Mouse (Mus musculus) thymus, adult 2 months (tissue): Measurements from ENCODE around the gene Syce1l. TPM values are rescaled to one million over a fixed set of nuclear protein-coding genes. Genes with fewer than 3 reads are reported as not detected.

Experiments used
- DNase-seq: peaks from one replicate; pipeline ENCODE4 v3.0.0; 2021
- H3K27ac ChIP-seq: fragments of 200-500 bp; 2 replicates; pipeline ENCODE4 v1.5.1; 2012; ENCODE audit warnings: low read length, control low read depth; ENCODE audit not compliant: control insufficient read depth, insufficient read depth
- H3K27me3 ChIP-seq: fragments of 200-500 bp; 2 replicates; pipeline ENCODE4 v1.6.1; 2012; ENCODE audit warnings: mild to moderate bottlenecking, low read length, moderate library complexity, mixed read lengths; ENCODE audit not compliant: control insufficient read depth, insufficient read depth
- H3K36me3 ChIP-seq: fragments of 200-500 bp; 2 replicates; pipeline ENCODE4 v1.6.1; 2012; ENCODE audit warnings: mild to moderate bottlenecking, low read length, moderate library complexity; ENCODE audit not compliant: control insufficient read depth, insufficient read depth
- H3K4me1 ChIP-seq: fragments of 200-500 bp; replicated peaks from 2 replicates; pipeline ENCODE4 v1.6.1; 2012; ENCODE audit warnings: low read length; ENCODE audit not compliant: control insufficient read depth, insufficient read depth
- H3K4me3 ChIP-seq: fragments of 200-500 bp; 2 replicates; pipeline ENCODE4 v1.5.1; 2012; ENCODE audit warnings: mild to moderate bottlenecking, low read length, control low read depth, moderate library complexity; ENCODE audit not compliant: control insufficient read depth, insufficient read depth
- CTCF ChIP-seq: fragments of 200-500 bp; IDR thresholded peaks from 2 replicates; pipeline ENCODE4 v1.5.1; 2012; ENCODE audit warnings: mild to moderate bottlenecking, control low read depth, low read length, moderate library complexity, borderline replicate concordance; ENCODE audit not compliant: control insufficient read depth, poor library complexity, insufficient read depth; ENCODE audit errors: extremely low read depth
- POLR2A ChIP-seq: fragments of 200-500 bp; IDR thresholded peaks from 2 replicates; pipeline ENCODE4 v1.6.1; 2012; ENCODE audit warnings: mild to moderate bottlenecking, low read length, control low read depth, moderate library complexity; ENCODE audit not compliant: control insufficient read depth, poor library complexity, insufficient read depth; ENCODE audit errors: extremely low read depth
- WGBS: fragments of 180-500 bp; shearing (Covaris S2); methylation state at CpG from one replicate; pipeline ENCODE4 v1.1.7; 2018; 5-methylcytosine and 5-hydroxymethylcytosine counted together
- polyA plus RNA-seq: library from polyadenylated mRNA; depleted of rRNA; stranded (reverse); fragments of >200 nt; gene quantifications from 2 replicates; pipeline ENCODE4 v1.2.3, GENCODE M21; 2012

The Syce1l gene
- polyA plus RNA-seq, 1 experiment: not detected

DNA sequence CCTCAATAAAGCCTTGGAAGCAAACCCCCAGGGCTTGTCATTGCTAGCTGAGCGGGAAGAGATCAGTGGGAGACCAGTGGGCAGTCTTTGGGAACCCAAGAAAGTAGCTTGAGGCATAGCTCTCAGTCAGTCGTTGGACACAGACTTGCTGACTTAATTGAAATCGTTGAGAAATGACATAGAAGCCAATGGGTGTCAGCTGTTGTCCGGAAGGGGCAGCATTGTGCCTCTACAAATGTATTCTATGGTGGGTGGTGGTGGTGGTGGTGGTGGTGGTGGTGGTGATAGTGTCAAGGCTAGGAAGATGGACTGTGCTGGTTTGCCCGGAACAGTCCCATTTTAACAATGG is 6.8 kb upstream of the Syce1l start:
- 39% methylated on average over 5 of the region's 5 CpGs for WGBS
- Histone ChIP-seq H3K27me3 (no peaks in the 10 kb centered on the region), H3K36me3 (peaks cover 10% of the 10 kb centered on the region), H3K4me3 (peak overlapping the region; percentile 69), H3K27ac (peak overlapping the region; percentile 70; the same call in 1 of the 2 replicates), H3K4me1 (peaks cover 17% of the 10 kb centered on the region)
- TF ChIP-seq POLR2A: no peak
- TF ChIP-seq CTCF: no peak
- no peak for DNase-seq

GRCm38 (mm10) chr8:113640357-113640756 is 2.7 kb upstream of the Syce1l start:
- Histone ChIP-seq H3K4me3 (no peak overlapping the region), H3K27ac (no peak overlapping the region), H3K27me3 (no peaks in the 10 kb centered on the region), H3K4me1 (peaks cover 14% of the 10 kb centered on the region), H3K36me3 (peaks cover 21% of the 10 kb centered on the region)
- no peak for TF ChIP-seq CTCF
- no peak for TF ChIP-seq POLR2A
- 91% methylated on average over 8 of the region's 8 CpGs for WGBS
- DNase-seq: no peak

DNA sequence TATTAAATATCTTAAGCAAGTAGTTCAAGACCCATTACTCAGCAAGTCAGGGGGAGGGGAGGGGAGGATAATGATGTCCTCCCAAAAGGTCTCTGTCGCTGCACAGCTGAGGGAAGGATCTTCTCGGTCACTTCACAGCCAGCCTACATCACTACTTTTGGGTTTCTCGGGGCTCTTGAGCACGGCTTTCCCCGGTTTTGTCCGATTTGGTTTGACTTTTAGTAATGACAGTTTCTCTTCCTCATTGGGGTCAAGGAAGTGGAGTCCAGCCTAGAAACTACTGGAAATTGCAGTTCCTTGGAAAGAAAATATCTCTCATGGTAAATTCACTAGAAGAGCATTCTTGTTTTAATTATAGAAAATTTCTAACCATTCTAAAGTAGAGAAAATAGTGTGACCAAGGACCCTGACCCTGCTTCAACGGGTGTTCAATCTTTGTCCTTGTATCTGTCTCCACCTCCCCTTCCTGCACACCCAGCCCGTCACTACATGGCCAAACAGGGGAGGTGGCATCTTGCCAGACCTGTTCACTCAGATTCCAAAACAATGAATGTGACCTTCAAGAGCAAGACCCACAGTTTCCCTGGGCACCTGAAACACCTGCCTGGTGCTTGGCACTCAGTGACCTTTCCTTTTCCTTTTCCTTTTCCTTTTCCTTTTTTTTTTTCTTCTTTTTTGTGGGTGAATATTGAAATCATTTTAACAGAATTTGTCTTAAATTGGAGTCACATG is 632 bp downstream of the Syce1l start:
- Histone ChIP-seq H3K27me3 (no peaks in the 10 kb centered on the region), H3K4me1 (no peaks in the 10 kb centered on the region), H3K36me3 (peaks cover 21% of the 10 kb centered on the region), H3K4me3 (no peak overlapping the region), H3K27ac (no peak overlapping the region)
- no peak for DNase-seq
- no peak for TF ChIP-seq CTCF
- TF ChIP-seq POLR2A: no peak
- WGBS: 88% methylated on average over 8 of the region's 8 CpGs

DNA sequence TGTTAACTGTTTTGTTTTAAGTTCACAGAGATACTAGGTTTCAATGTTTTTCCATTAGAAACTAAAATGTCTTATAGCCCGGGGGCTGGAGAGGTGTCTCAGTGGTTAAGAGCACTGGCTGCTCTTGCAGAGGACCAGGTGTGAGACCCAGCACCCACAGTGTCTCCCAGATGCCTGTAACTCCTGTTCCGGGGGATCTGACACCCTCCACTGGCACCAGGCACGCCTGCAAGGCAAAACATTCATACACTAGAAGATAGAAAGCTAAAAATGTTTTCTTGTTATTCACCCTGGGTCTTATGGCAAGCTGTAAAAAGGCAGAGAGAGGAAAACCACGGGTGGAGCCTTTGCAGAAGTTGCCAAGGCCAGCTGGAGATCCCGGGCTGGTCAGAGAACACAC is 2.2 kb downstream of the Syce1l start:
- H3K4me3 ChIP-seq: no peak overlapping the region
- no peak for DNase-seq
- H3K4me1 ChIP-seq: no peaks in the 10 kb centered on the region
- no peak overlapping the region for H3K27ac ChIP-seq
- H3K27me3 ChIP-seq: no peaks in the 10 kb centered on the region
- WGBS: 35% methylated on average over 5 of the region's 5 CpGs
- H3K36me3 ChIP-seq: peaks cover 14% of the 10 kb centered on the region; the same call in 1 of the 2 replicates
- no peak for TF ChIP-seq POLR2A
- no peak for TF ChIP-seq CTCF

DNA sequence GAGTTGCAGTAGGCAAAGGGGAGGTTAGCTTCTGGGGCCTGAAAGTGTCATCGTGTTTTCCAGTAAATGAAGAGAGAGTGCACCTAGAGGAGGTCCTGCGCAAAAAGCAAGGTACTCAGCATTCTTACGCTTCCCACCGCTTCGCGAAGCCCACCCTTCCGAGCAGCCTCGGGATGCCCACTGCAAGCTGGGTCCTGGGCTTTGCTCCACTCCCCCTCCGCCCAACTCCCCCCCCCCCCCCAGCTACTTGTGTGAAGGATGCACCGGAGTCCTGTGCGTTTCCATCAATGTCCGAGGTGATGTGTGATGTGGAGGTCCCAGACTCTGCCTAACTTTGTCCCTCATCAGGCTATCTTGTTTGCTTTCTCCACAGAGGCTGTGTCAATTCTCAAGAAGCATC is 9.4 kb downstream of the Syce1l start:
- H3K4me3 ChIP-seq: no peak overlapping the region
- H3K27me3 ChIP-seq: no peaks in the 10 kb centered on the region
- TF ChIP-seq POLR2A: no peak
- TF ChIP-seq CTCF: no peak
- WGBS: 89% methylated on average over 12 of the region's 12 CpGs
- no peak for DNase-seq
- no peaks in the 10 kb centered on the region for H3K36me3 ChIP-seq
- no peak overlapping the region for H3K27ac ChIP-seq
- H3K4me1 ChIP-seq: no peaks in the 10 kb centered on the region

- Histone ChIP-seq H3K4me3 (no peak overlapping the region), H3K4me1 (no peaks in the 10 kb centered on the region), H3K27me3 (no peaks in the 10 kb centered on the region), H3K27ac (no peak overlapping the region), H3K36me3 (no peaks in the 10 kb centered on the region)
- TF ChIP-seq POLR2A: no peak
- TF ChIP-seq CTCF: no peak
- 70% methylated on average over 4 of the region's 4 CpGs for WGBS
- DNase-seq: no peak
Measured at GRCm38 (mm10) chr8:113653151-113653550, 10.1 kb downstream of the Syce1l start.
